Mouse (Mus musculus) neural tube, embryonic 15.5 days (tissue): Measurements from ENCODE around the gene Meis2. TPM values are rescaled to one million over a fixed set of nuclear protein-coding genes. Genes with fewer than 3 reads are reported as not detected.

Source experiments
- ATAC-seq: fragments of 200-750 bp; cut with Nextera tagmentation; 2 replicates; pipeline ENCODE4 v1.8.0; 2017; ENCODE audit warnings: mild to moderate bottlenecking, moderate TSS enrichment, moderate library complexity; ENCODE audit not compliant: low FRiP score
- H3K27ac ChIP-seq: fragments of 300-500 bp; sonication (generic); replicated peaks from 2 replicates; pipeline ENCODE4 v1.5.1; 2015; ENCODE audit warnings: mild to moderate bottlenecking, inconsistent platforms
- H3K27me3 ChIP-seq: fragments of 300-500 bp; sonication (generic); replicated peaks from 2 replicates; pipeline ENCODE4 v1.6.1; 2015; ENCODE audit warnings: inconsistent platforms
- H3K36me3 ChIP-seq: fragments of 300-500 bp; sonication (generic); 2 replicates; pipeline ENCODE4 v1.6.1; 2015; ENCODE audit warnings: inconsistent platforms
- H3K4me1 ChIP-seq: fragments of 300-500 bp; sonication (generic); 2 replicates; pipeline ENCODE4 v1.6.1; 2015; ENCODE audit warnings: inconsistent platforms
- H3K4me2 ChIP-seq: fragments of 300-500 bp; sonication (generic); 2 replicates; pipeline ENCODE4 v1.6.1; 2015; ENCODE audit warnings: inconsistent platforms, mild to moderate bottlenecking, moderate library complexity
- H3K4me3 ChIP-seq: fragments of 300-500 bp; sonication (generic); replicated peaks from 2 replicates; pipeline ENCODE4 v1.5.1; 2015; ENCODE audit warnings: mild to moderate bottlenecking, inconsistent platforms
- H3K9ac ChIP-seq: fragments of 300-500 bp; sonication (generic); replicated peaks from 2 replicates; pipeline ENCODE4 v1.6.1; 2015; ENCODE audit warnings: mild to moderate bottlenecking, inconsistent platforms
- H3K9me3 ChIP-seq: fragments of 300-500 bp; sonication (generic); replicated peaks from 2 replicates; pipeline ENCODE4 v1.6.1; 2016; ENCODE audit warnings: inconsistent platforms
- WGBS: fragments of 180-500 bp; shearing (Covaris S2); methylation state at CpG from one replicate; pipeline ENCODE4 v1.1.7; 2015; ENCODE audit warnings: mixed read lengths; 5-methylcytosine and 5-hydroxymethylcytosine counted together
- polyA plus RNA-seq: library from polyadenylated mRNA; unstranded; fragments of >200 nt; fragmentation: Nextera tagmentation; extraction: Ambion mirVana; gene quantifications from 2 replicates; pipeline ENCODE4 v1.2.1, GENCODE M21; 2015

Gene Meis2
- polyA plus RNA-seq, 1 experiment from 2014 or later: 95.5 TPM

- peak overlapping the region; percentile 94 for H3K27ac ChIP-seq
- H3K9ac ChIP-seq: peak overlapping the region; percentile 59
- whole genome bisulfite sequencing: 2% methylated on average over 15 of the region's 15 CpGs
- no peak for ATAC-seq
- H3K27me3 ChIP-seq: 0 out of 2 replicates have a peak, but pooled peaks cover 2% of the 10 kb centered on the region
- H3K4me3 ChIP-seq: peak overlapping the region; percentile 61
- peaks cover 39% of the 10 kb centered on the region for H3K4me1 ChIP-seq
- H3K36me3 ChIP-seq: no peaks in the 10 kb centered on the region
- peak overlapping the region; percentile 81 for H3K4me2 ChIP-seq
- no peaks in the 10 kb centered on the region for H3K9me3 ChIP-seq
Measured at GRCm38 (mm10) chr2:116067711-116068110, 2.1 kb upstream of the Meis2 start.

- under 1% methylated on average over 27 of the region's 27 CpGs for WGBS
- ATAC-seq: peak; percentile 58
- peaks cover 41% of the 10 kb centered on the region for H3K4me1 ChIP-seq
Measured at GRCm38 (mm10) chr2:116067065-116067497, 1.4 kb upstream of the Meis2 start.

GRCm38 (mm10) chr2:116066057-116066941 lies 660 bp upstream of the Meis2 start:
- WGBS: under 1% methylated on average over 36 of the region's 36 CpGs
- Histone ChIP-seq H3K27me3 (0 out of 2 replicates have a peak, but pooled peaks cover 2% of the 10 kb centered on the region), H3K27ac (peak overlapping the region; percentile 94), H3K36me3 (no peaks in the 10 kb centered on the region), H3K9ac (peak overlapping the region; percentile 49), H3K4me1 (peaks cover 42% of the 10 kb centered on the region), H3K4me3 (peak overlapping the region; percentile 61), H3K4me2 (peak overlapping the region; percentile 81), H3K9me3 (no peaks in the 10 kb centered on the region)
- peak; percentile 27 for ATAC-seq

More at GRCm38 (mm10) chr2:116067065-116067497, 1.4 kb upstream of the Meis2 start:
- H3K4me3 ChIP-seq: peak overlapping the region; percentile 61
- 0 out of 2 replicates have a peak, but pooled peaks cover 2% of the 10 kb centered on the region for H3K27me3 ChIP-seq
- H3K9me3 ChIP-seq: no peaks in the 10 kb centered on the region
- H3K27ac ChIP-seq: peak overlapping the region; percentile 94
- H3K9ac ChIP-seq: peak overlapping the region; percentile 49
- H3K4me2 ChIP-seq: peak overlapping the region; percentile 81
- no peaks in the 10 kb centered on the region for H3K36me3 ChIP-seq

- peak overlapping the region; percentile 61 for H3K4me3 ChIP-seq
- H3K27me3 ChIP-seq: 0 out of 2 replicates have a peak, but pooled peaks cover 2% of the 10 kb centered on the region
- ATAC-seq: no peak
- H3K4me2 ChIP-seq: peak overlapping the region; percentile 81
- H3K36me3 ChIP-seq: no peaks in the 10 kb centered on the region
- no peaks in the 10 kb centered on the region for H3K9me3 ChIP-seq
- H3K4me1 ChIP-seq: peaks cover 54% of the 10 kb centered on the region
- H3K27ac ChIP-seq: peak overlapping the region; percentile 94
- WGBS: 1% methylated on average over 10 of the region's 10 CpGs
- H3K9ac ChIP-seq: peak overlapping the region; percentile 57
Measured at GRCm38 (mm10) chr2:116065057-116065456, 582 bp downstream of the Meis2 start.

DNA sequence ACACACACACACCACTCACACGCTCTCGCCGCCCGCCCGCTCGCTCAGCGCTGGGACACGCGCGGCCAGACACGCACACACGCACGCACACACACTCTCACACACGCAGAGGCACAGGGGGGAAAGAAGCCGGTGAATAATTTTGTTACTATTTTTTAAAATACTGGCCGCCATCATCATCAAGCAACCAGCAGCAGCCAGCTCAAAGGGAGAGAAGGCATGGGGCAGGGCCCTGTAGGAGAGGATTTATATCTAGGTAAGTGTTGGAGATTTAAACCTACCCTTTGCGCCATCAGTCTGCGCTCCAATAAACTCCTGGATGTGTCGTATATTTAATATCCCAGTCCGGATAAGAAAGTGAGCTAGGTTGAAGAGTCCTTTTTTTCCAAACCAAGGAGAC lies 1.1 kb downstream of the Meis2 start:
- Histone ChIP-seq H3K36me3 (no peaks in the 10 kb centered on the region), H3K9me3 (no peaks in the 10 kb centered on the region), H3K27me3 (0 out of 2 replicates have a peak, but pooled peaks cover 1% of the 10 kb centered on the region), H3K4me2 (peak overlapping the region; percentile 81), H3K4me3 (peak overlapping the region; percentile 61), H3K4me1 (peaks cover 55% of the 10 kb centered on the region), H3K9ac (peak overlapping the region; percentile 57), H3K27ac (peak overlapping the region; percentile 94)
- WGBS: 0% methylated on average over 20 of the region's 20 CpGs
- ATAC-seq: no peak

- no peak for ATAC-seq
- Histone ChIP-seq H3K4me1 (peaks cover 58% of the 10 kb centered on the region), H3K9ac (peak overlapping the region; percentile 75)
Measured at GRCm38 (mm10) chr2:116063819-116064293, 1.8 kb downstream of the Meis2 start.

DNA sequence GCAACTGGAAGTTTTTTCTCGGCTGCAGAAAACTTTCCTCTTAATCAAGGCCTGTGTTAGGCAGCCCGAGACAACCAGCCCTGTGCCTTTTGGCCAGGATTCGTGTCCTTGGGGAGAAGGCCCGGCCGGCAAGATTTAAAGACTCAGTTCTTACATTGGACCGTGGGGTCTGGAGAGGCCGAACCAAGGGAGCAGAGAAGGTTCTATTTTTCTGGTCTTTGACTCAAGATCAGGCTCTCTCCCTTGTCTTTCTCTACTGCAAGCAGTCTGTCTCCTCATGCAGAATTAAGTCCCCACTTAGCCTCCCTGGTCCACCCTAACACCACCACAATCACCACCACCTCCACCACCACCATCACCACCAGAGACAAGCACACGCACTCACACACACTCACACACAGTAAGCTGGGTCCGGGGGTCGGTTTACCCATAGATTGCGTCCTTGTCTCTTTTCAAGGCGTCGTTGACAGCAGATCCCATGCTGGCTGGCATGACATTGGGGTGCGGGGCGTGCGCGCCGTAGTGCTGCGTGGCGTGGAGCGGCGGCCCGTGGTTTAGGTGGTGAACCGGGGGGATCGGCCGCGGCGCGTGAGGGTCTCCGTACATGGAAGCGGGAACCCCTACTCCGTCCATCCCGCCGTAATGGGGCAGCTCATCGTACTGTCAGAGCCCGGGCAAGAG lies 2.7 kb downstream of the Meis2 start:
- Histone ChIP-seq H3K9me3 (no peaks in the 10 kb centered on the region), H3K27ac (peak overlapping the region; percentile 94), H3K36me3 (no peaks in the 10 kb centered on the region), H3K4me2 (peak overlapping the region; percentile 81), H3K4me1 (peaks cover 58% of the 10 kb centered on the region), H3K27me3 (no peaks in the 10 kb centered on the region), H3K4me3 (peak overlapping the region; percentile 61), H3K9ac (peak overlapping the region; percentile 75)
- no peak for ATAC-seq
- 1% methylated on average over 36 of the region's 36 CpGs for WGBS

More at GRCm38 (mm10) chr2:116063819-116064293, 1.8 kb downstream of the Meis2 start:
- H3K4me3 ChIP-seq: peak overlapping the region; percentile 61
- WGBS: under 1% methylated on average over 37 of the region's 37 CpGs
- H3K27ac ChIP-seq: peak overlapping the region; percentile 94
- H3K27me3 ChIP-seq: no peaks in the 10 kb centered on the region
- no peaks in the 10 kb centered on the region for H3K36me3 ChIP-seq
- H3K9me3 ChIP-seq: no peaks in the 10 kb centered on the region
- peak overlapping the region; percentile 81 for H3K4me2 ChIP-seq

GRCm38 (mm10) chr2:116062251-116062651 lies 3.4 kb downstream of the Meis2 start:
- H3K9me3 ChIP-seq: no peaks in the 10 kb centered on the region
- 1% methylated on average over 20 of the region's 20 CpGs for WGBS
- H3K9ac ChIP-seq: peak overlapping the region; percentile 75
- peak overlapping the region; percentile 61 for H3K4me3 ChIP-seq
- H3K4me2 ChIP-seq: peak overlapping the region; percentile 81
- no peak for ATAC-seq
- H3K27ac ChIP-seq: peak overlapping the region; percentile 94
- H3K27me3 ChIP-seq: no peaks in the 10 kb centered on the region
- H3K4me1 ChIP-seq: peaks cover 56% of the 10 kb centered on the region
- no peaks in the 10 kb centered on the region for H3K36me3 ChIP-seq

GRCm38 (mm10) chr2:116061401-116062021 lies 4.1 kb downstream of the Meis2 start:
- Histone ChIP-seq H3K9ac (peak overlapping the region; percentile 75), H3K9me3 (no peaks in the 10 kb centered on the region), H3K4me3 (peak overlapping the region; percentile 61), H3K36me3 (no peaks in the 10 kb centered on the region), H3K4me1 (peaks cover 48% of the 10 kb centered on the region), H3K27ac (peak overlapping the region; percentile 94), H3K27me3 (no peaks in the 10 kb centered on the region), H3K4me2 (peak overlapping the region; percentile 81)
- WGBS: 1% methylated on average over 30 of the region's 30 CpGs
- ATAC-seq: no peak

DNA sequence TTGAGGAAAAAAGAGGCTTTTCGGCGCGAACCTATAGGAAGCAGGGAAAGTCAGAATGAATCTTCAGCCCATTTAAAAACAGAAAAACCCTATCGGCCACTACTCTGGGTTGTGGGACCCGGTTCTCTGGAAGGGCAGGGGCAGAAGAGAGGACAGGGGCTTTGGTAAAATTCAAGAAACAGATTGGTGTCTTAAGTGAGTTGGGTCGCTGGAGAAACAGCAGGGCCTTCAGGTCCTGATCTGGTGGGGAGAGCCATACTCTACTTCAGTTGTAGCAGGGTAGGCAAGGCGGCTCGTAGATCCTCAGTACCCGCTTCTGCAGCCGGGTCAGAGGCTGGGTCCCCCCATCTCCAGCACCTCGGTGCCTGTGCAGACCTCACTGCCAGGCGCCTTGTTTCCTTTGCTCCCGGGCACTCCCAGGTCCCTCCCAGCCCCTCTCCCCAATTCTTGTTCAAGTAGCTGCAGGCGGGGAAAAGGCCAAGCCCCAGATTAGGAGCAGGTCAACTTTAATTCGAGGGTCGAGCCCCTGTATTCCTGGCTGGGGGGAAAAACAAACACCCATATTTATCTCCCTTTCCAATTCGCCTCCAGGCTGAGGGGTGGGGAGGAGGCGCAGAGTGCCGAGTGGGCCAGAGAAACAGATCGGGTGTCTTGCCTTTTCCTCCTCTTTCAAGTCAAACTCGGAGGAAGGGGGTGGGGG lies 4.8 kb downstream of the Meis2 start:
- no peaks in the 10 kb centered on the region for H3K27me3 ChIP-seq
- no peaks in the 10 kb centered on the region for H3K9me3 ChIP-seq
- peak overlapping the region; percentile 81 for H3K4me2 ChIP-seq
- WGBS: 4% methylated on average over 21 of the region's 21 CpGs
- peaks cover 51% of the 10 kb centered on the region for H3K4me1 ChIP-seq
- peak overlapping the region; percentile 75 for H3K9ac ChIP-seq
- no peak for ATAC-seq
- peak overlapping the region; percentile 61 for H3K4me3 ChIP-seq
- peak overlapping the region; percentile 94 for H3K27ac ChIP-seq
- no peaks in the 10 kb centered on the region for H3K36me3 ChIP-seq
